Mouse (Mus musculus) spleen, adult 10 weeks (tissue): ENCODE data around the gene Olfr1362. TPM values are rescaled to one million over a fixed set of nuclear protein-coding genes. Genes with fewer than 3 reads are reported as not detected.

ENCODE experiments used
- polyA plus RNA-seq: library from polyadenylated mRNA; stranded (reverse); fragments of 350-450 nt; fragmentation: Illumina TruSeq; extraction: RNeasy Lipid Tissue Mini Kit (QIAGEN cat#74804); gene quantifications from one replicate; pipeline ENCODE4 v1.2.3, GENCODE M21; 2015; ENCODE audit warnings: low replicate concordance; ENCODE audit not compliant: insufficient read depth

Gene Olfr1362
- polyA plus RNA-seq: not detected

GRCm38 (mm10) chr13:21613922-21614321 is at the start of gene Olfr1362:
Gene Olfr1362, minus strand, starts transcription at chr13:21614022.

GRCm38 (mm10) chr13:21663286-21663685 is 49.5 kb upstream of the Olfr1362 start, which contains the start of gene Olfr1361:
Gene Olfr1361, minus strand, starts transcription at chr13:21663386.

GRCm38 (mm10) chr13:21642418-21642817 is 28.6 kb upstream of the Olfr1362 start, which contains the start of gene Olfr11:
Gene Olfr11, minus strand, starts transcription at chr13:21642518.

GRCm38 (mm10) chr13:21581659-21582058 is 32.2 kb downstream of the Olfr1362 start, which contains the start of gene Olfr1364:
Gene Olfr1364, minus strand, starts transcription at chr13:21581759.

Other genes with a start within 250 kb of the Olfr1362 start
- 109 TPM for gene Zkscan3, start 211.3 kb downstream of the Olfr1362 start, polyA plus RNA-seq
- 1.5 TPM for gene Pgbd1, start 173.0 kb downstream of the Olfr1362 start, polyA plus RNA-seq
- gene Zscan26, start 160.3 kb downstream of the Olfr1362 start, polyA plus RNA-seq: 108 TPM
- gene Nkapl, start 145.5 kb downstream of the Olfr1362 start, polyA plus RNA-seq: 0.32 TPM
- 1.2 TPM for gene Zkscan4, start 135.1 kb downstream of the Olfr1362 start, polyA plus RNA-seq
- not detected for gene Gm10065, start 134.6 kb downstream of the Olfr1362 start, polyA plus RNA-seq
- 1.3 TPM for gene AK157302, start 118.8 kb downstream of the Olfr1362 start, polyA plus RNA-seq
- 1.8 TPM for gene Gm11273, start 112.6 kb downstream of the Olfr1362 start, polyA plus RNA-seq
- 19.1 TPM for gene Zkscan8, start 82.9 kb downstream of the Olfr1362 start, polyA plus RNA-seq
- gene Olfr1366, start 71.2 kb downstream of the Olfr1362 start, polyA plus RNA-seq: not detected
- gene Olfr1535, start 54.1 kb downstream of the Olfr1362 start, polyA plus RNA-seq: not detected
- not detected for gene Olfr1364, start 32.3 kb downstream of the Olfr1362 start, polyA plus RNA-seq
- not detected for gene Olfr11, start 28.5 kb upstream of the Olfr1362 start, polyA plus RNA-seq
- not detected for gene Olfr1361, start 49.4 kb upstream of the Olfr1362 start, polyA plus RNA-seq
- gene Olfr1360, start 63.4 kb upstream of the Olfr1362 start, polyA plus RNA-seq: not detected
- not detected for gene Olfr1359, start 84.1 kb upstream of the Olfr1362 start, polyA plus RNA-seq
- not detected for gene Hist1h2bl, start 102.1 kb upstream of the Olfr1362 start, polyA plus RNA-seq
- not detected for gene Hist1h2ai, start 102.4 kb upstream of the Olfr1362 start, polyA plus RNA-seq
- not detected for gene Hist1h3h, start 103.6 kb upstream of the Olfr1362 start, polyA plus RNA-seq
- gene Hist1h2bm, start 108.0 kb upstream of the Olfr1362 start, polyA plus RNA-seq: not detected
- not detected for gene Hist1h4j, start 121.0 kb upstream of the Olfr1362 start, polyA plus RNA-seq
- not detected for gene Hist1h4k, start 136.5 kb upstream of the Olfr1362 start, polyA plus RNA-seq
- not detected for gene Hist1h2ak, start 139.8 kb upstream of the Olfr1362 start, polyA plus RNA-seq
- gene Hist1h2bn, start 140.1 kb upstream of the Olfr1362 start, polyA plus RNA-seq: not detected
- gene Hist1h1b, start 166.6 kb upstream of the Olfr1362 start, polyA plus RNA-seq: not detected
- gene Hist1h3i, start 169.3 kb upstream of the Olfr1362 start, polyA plus RNA-seq: not detected
- gene Hist1h2an, start 173.2 kb upstream of the Olfr1362 start, polyA plus RNA-seq: not detected
- gene Hist1h2bp, start 173.4 kb upstream of the Olfr1362 start, polyA plus RNA-seq: not detected
- 1.1 TPM for gene Hist1h2bq, start 196.2 kb upstream of the Olfr1362 start, polyA plus RNA-seq
- not detected for gene Hist1h2ao, start 196.4 kb upstream of the Olfr1362 start, polyA plus RNA-seq
- not detected for gene Hist1h4m, start 197.7 kb upstream of the Olfr1362 start, polyA plus RNA-seq
- not detected for gene Hist1h4n, start 218.2 kb upstream of the Olfr1362 start, polyA plus RNA-seq
- not detected for gene Hist1h2ap, start 219.5 kb upstream of the Olfr1362 start, polyA plus RNA-seq
- gene Hist1h2br, start 219.7 kb upstream of the Olfr1362 start, polyA plus RNA-seq: 0.81 TPM